Mouse (Mus musculus) lung, adult 2 months (tissue): ENCODE measurements around the gene Tmem233.

ENCODE experiments used
- CTCF ChIP-seq: fragments of 200-500 bp; IDR thresholded peaks from 2 replicates; pipeline ENCODE4 v1.5.1; 2011; ENCODE audit warnings: mild to moderate bottlenecking, low read length, control low read depth; ENCODE audit not compliant: insufficient read depth
- POLR2A ChIP-seq: fragments of 200-500 bp; IDR thresholded peaks from 2 replicates; pipeline ENCODE4 v1.6.1; 2011; ENCODE audit warnings: low read depth, mild to moderate bottlenecking, control low read depth, low read length, borderline replicate concordance; ENCODE audit errors: extremely low read depth

- TF ChIP-seq CTCF, result no peak
- no peak for TF ChIP-seq POLR2A
These were observed 56.5 kb downstream of the Tmem233 start for GRCm38 (mm10) chr5:116026561-116026960.
